Mouse (Mus musculus): ENCODE measurements around the gene Gm11213.

Gene Gm11213

DNA sequence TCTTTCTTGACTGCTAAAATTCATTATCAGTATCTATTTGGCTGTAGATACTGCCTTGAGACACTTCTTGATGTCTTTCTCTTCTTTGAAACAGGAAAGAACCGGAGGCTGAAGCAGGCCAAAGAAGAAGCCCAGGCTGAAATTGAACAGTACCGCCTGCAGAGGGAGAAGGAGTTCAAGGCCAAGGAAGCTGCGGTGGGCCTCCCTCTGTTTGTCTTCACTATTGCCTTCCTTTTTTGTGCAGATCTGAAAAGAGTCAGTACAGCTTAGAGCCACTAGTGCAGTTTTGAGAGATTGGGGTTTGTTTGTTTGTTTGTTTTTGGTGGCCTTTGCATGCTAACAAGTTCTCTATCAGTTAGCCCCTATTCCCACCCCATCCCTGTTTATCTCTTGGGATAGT, 56.6 kb downstream of the Gm11213 start:
- in situ Hi-C loops (cut with MboI, MseI) = no loop called here

DNA sequence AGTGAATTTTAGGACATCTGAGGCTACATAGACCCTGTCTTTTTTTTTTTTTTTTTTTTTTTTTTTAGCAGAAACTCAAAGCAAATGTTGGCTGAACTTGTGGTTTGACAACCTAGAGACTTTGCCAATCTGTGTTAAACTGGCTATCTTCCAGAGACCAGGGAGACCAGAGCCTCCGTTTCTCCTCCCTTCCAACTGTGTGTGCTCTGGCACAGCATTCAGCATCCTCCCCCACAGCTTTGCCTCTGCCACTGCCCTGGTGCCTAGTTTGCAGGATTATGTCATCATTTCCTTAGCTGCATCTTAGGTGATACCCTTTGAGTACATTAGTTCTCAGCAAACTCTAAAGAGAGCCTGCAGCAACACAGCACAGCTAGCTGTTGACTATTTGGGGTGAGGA, 57.3 kb downstream of the Gm11213 start:
- in situ Hi-C loops (cut with MboI, MseI) = no loop called here
